Mouse (Mus musculus) hindbrain, embryonic 14.5 days (tissue): ENCODE measurements at regions not wholly inside any gene's neighbourhood (a gene's known extent, or its start where the extent isn't known, plus 50 kb on each side); places are given as distances from the start of the nearest gene placed in this dataset.

ENCODE experiments used
- ATAC-seq: fragments of 200-750 bp; cut with Nextera tagmentation; 2 replicates; pipeline ENCODE4 v1.8.0; 2017; ENCODE audit warnings: moderate number of reproducible peaks, mild to moderate bottlenecking, moderate TSS enrichment, moderate library complexity; ENCODE audit not compliant: low FRiP score
- DNase-seq: peaks from one replicate; pipeline ENCODE4 v3.0.0-alpha.2; 2015; ENCODE audit warnings: low spot score
- H3K27ac ChIP-seq: fragments of 300-500 bp; sonication (generic); 2 replicates; pipeline ENCODE4 v1.5.1; 2014; ENCODE audit warnings: mild to moderate bottlenecking, moderate library complexity
- H3K27me3 ChIP-seq: fragments of 300-500 bp; sonication (generic); 2 replicates; pipeline ENCODE4 v1.6.1; 2014; ENCODE audit warnings: mild to moderate bottlenecking, low read length, mixed read lengths; ENCODE audit not compliant: control insufficient read depth, insufficient read depth
- H3K36me3 ChIP-seq: fragments of 300-500 bp; sonication (generic); replicated peaks from 2 replicates; pipeline ENCODE4 v1.6.1; 2014; ENCODE audit not compliant: control insufficient read depth, insufficient read depth
- H3K4me1 ChIP-seq: fragments of 300-500 bp; sonication (generic); replicated peaks from 2 replicates; pipeline ENCODE4 v1.6.1; 2014; ENCODE audit warnings: antibody characterized with exemption, low read length, mixed read lengths; ENCODE audit not compliant: control insufficient read depth, insufficient read depth
- H3K4me2 ChIP-seq: fragments of 300-500 bp; sonication (generic); replicated peaks from 2 replicates; pipeline ENCODE4 v1.6.1; 2014; ENCODE audit warnings: mild to moderate bottlenecking, moderate library complexity
- H3K4me3 ChIP-seq: fragments of 300-500 bp; sonication (generic); replicated peaks from 2 replicates; pipeline ENCODE4 v1.5.1; 2014; ENCODE audit warnings: mild to moderate bottlenecking, low read length
- H3K9ac ChIP-seq: fragments of 300-500 bp; sonication (generic); 2 replicates; pipeline ENCODE4 v1.6.1; 2014
- H3K9me3 ChIP-seq: fragments of 300-500 bp; sonication (generic); 2 replicates; pipeline ENCODE4 v1.6.1; 2016; ENCODE audit warnings: low read length; ENCODE audit not compliant: control insufficient read depth
- WGBS: fragments of 180-500 bp; shearing (Covaris S2); extraction: QIAGEN DNeasy Blood & Tissue Kit; methylation state at CpG from one replicate; pipeline ENCODE4 v1.1.7; 2014; 5-methylcytosine and 5-hydroxymethylcytosine counted together

- no peak overlapping the region for H3K4me2 ChIP-seq
- H3K27ac ChIP-seq = no peak overlapping the region
- no peaks in the 10 kb centered on the region for H3K4me1 ChIP-seq
- 89% methylated on average over 2 of the region's 2 CpGs for WGBS
- no peak overlapping the region for H3K9ac ChIP-seq
- no peaks in the 10 kb centered on the region for H3K9me3 ChIP-seq
- H3K27me3 ChIP-seq = no peaks in the 10 kb centered on the region
- DNase-seq = no peak
- H3K36me3 ChIP-seq = no peaks in the 10 kb centered on the region
- H3K4me3 ChIP-seq = no peak overlapping the region
- ATAC-seq = no peak
These were observed 720.6 kb downstream of the Ets1 start for GRCm38 (mm10) chr9:33356621-33357020.

GRCm38 (mm10) chr9:33360966-33361365 lies 724.9 kb downstream of the Ets1 start:
- 60% methylated on average over 5 of the region's 5 CpGs for WGBS
- H3K27ac ChIP-seq = no peak overlapping the region
- no peaks in the 10 kb centered on the region for H3K9me3 ChIP-seq
- H3K4me2 ChIP-seq = no peak overlapping the region
- ATAC-seq (peak; percentile 51; the same call in 1 of the 2 replicates), DNase-seq (no peak)
- no peak overlapping the region for H3K9ac ChIP-seq
- no peaks in the 10 kb centered on the region for H3K27me3 ChIP-seq
- H3K36me3 ChIP-seq = no peaks in the 10 kb centered on the region
- H3K4me1 ChIP-seq = no peaks in the 10 kb centered on the region
- H3K4me3 ChIP-seq = no peak overlapping the region

GRCm38 (mm10) chr9:33389170-33389569 lies 753.1 kb downstream of the Ets1 start:
- no peak overlapping the region for H3K27ac ChIP-seq
- H3K4me3 ChIP-seq = no peak overlapping the region
- no peaks in the 10 kb centered on the region for H3K27me3 ChIP-seq
- no peak for DNase-seq
- no peak overlapping the region for H3K9ac ChIP-seq
- H3K9me3 ChIP-seq = no peaks in the 10 kb centered on the region
- no peaks in the 10 kb centered on the region for H3K36me3 ChIP-seq
- no peaks in the 10 kb centered on the region for H3K4me1 ChIP-seq
- H3K4me2 ChIP-seq = no peak overlapping the region
- no peak for ATAC-seq

GRCm38 (mm10) chr9:33404691-33405090 lies 768.7 kb downstream of the Ets1 start:
- ATAC-seq = no peak
- Histone ChIP-seq H3K4me3 (no peak overlapping the region), H3K9ac (no peak overlapping the region), H3K9me3 (0 out of 2 replicates have a peak, but pooled peaks cover 5% of the 10 kb centered on the region), H3K27me3 (no peaks in the 10 kb centered on the region), H3K4me2 (no peak overlapping the region), H3K4me1 (no peaks in the 10 kb centered on the region), H3K36me3 (no peaks in the 10 kb centered on the region), H3K27ac (no peak overlapping the region)
- DNase-seq = no peak
- WGBS = 91% methylated on average over 4 of the region's 4 CpGs

GRCm38 (mm10) chr9:33407517-33407916 lies 771.5 kb downstream of the Ets1 start:
- 0 out of 2 replicates have a peak, but pooled peaks cover 5% of the 10 kb centered on the region for H3K9me3 ChIP-seq
- DNase-seq (no peak), ATAC-seq (no peak)
- H3K36me3 ChIP-seq = no peaks in the 10 kb centered on the region
- H3K27me3 ChIP-seq = no peaks in the 10 kb centered on the region
- 89% methylated on average over 2 of the region's 2 CpGs for WGBS
- H3K27ac ChIP-seq = no peak overlapping the region
- H3K4me3 ChIP-seq = no peak overlapping the region
- H3K4me1 ChIP-seq = no peaks in the 10 kb centered on the region
- H3K4me2 ChIP-seq = no peak overlapping the region
- no peak overlapping the region for H3K9ac ChIP-seq

GRCm38 (mm10) chr9:33423781-33424180 lies 787.8 kb downstream of the Ets1 start:
- no peak overlapping the region for H3K9ac ChIP-seq
- DNase-seq = no peak
- H3K4me3 ChIP-seq = no peak overlapping the region
- no peaks in the 10 kb centered on the region for H3K4me1 ChIP-seq
- H3K4me2 ChIP-seq = no peak overlapping the region
- no peaks in the 10 kb centered on the region for H3K27me3 ChIP-seq
- no peaks in the 10 kb centered on the region for H3K36me3 ChIP-seq
- 42% methylated on average over 2 of the region's 2 CpGs for WGBS
- no peak overlapping the region for H3K27ac ChIP-seq
- no peak for ATAC-seq
- H3K9me3 ChIP-seq = no peaks in the 10 kb centered on the region

- Histone ChIP-seq H3K4me2 (no peak overlapping the region), H3K4me1 (no peaks in the 10 kb centered on the region), H3K9ac (no peak overlapping the region), H3K36me3 (no peaks in the 10 kb centered on the region), H3K27ac (no peak overlapping the region), H3K9me3 (no peaks in the 10 kb centered on the region), H3K4me3 (no peak overlapping the region), H3K27me3 (no peaks in the 10 kb centered on the region)
- ATAC-seq (no peak), DNase-seq (no peak)
- WGBS = 75% methylated on average over 4 of the region's 4 CpGs
These were observed 800.4 kb downstream of the Ets1 start for GRCm38 (mm10) chr9:33436459-33436858.

- no peak for DNase-seq
These were observed 806.2 kb downstream of the Ets1 start for GRCm38 (mm10) chr9:33442266-33442665.

GRCm38 (mm10) chr9:33445902-33446301 lies 809.9 kb downstream of the Ets1 start:
- H3K9me3 ChIP-seq = no peaks in the 10 kb centered on the region
- ATAC-seq (no peak), DNase-seq (no peak)
- WGBS = 55% methylated on average over 1 of the region's 1 CpGs
- H3K4me2 ChIP-seq = no peak overlapping the region
- H3K36me3 ChIP-seq = no peaks in the 10 kb centered on the region
- H3K9ac ChIP-seq = no peak overlapping the region
- H3K27ac ChIP-seq = no peak overlapping the region
- H3K4me1 ChIP-seq = no peaks in the 10 kb centered on the region
- no peak overlapping the region for H3K4me3 ChIP-seq
- H3K27me3 ChIP-seq = no peaks in the 10 kb centered on the region

More at GRCm38 (mm10) chr9:33442266-33442665, 806.2 kb downstream of the Ets1 start:
- no peak overlapping the region for H3K9ac ChIP-seq
- no peaks in the 10 kb centered on the region for H3K9me3 ChIP-seq
- WGBS = 81% methylated on average over 5 of the region's 5 CpGs
- H3K4me1 ChIP-seq = no peaks in the 10 kb centered on the region
- H3K27me3 ChIP-seq = no peaks in the 10 kb centered on the region
- H3K36me3 ChIP-seq = no peaks in the 10 kb centered on the region
- no peak overlapping the region for H3K4me3 ChIP-seq
- ATAC-seq = no peak
- H3K4me2 ChIP-seq = no peak overlapping the region
- H3K27ac ChIP-seq = no peak overlapping the region

GRCm38 (mm10) chr9:33475106-33475505 lies 839.1 kb downstream of the Ets1 start:
- Histone ChIP-seq H3K4me3 (no peak overlapping the region), H3K4me1 (no peaks in the 10 kb centered on the region), H3K9me3 (no peaks in the 10 kb centered on the region), H3K9ac (no peak overlapping the region), H3K36me3 (no peaks in the 10 kb centered on the region), H3K27ac (no peak overlapping the region), H3K4me2 (no peak overlapping the region), H3K27me3 (no peaks in the 10 kb centered on the region)
- ATAC-seq = no peak
- DNase-seq = no peak
- WGBS = 74% methylated on average over 2 of the region's 2 CpGs
